ENCODE assay signal across 31 mouse cellular contexts in the genomic region with DNA sequence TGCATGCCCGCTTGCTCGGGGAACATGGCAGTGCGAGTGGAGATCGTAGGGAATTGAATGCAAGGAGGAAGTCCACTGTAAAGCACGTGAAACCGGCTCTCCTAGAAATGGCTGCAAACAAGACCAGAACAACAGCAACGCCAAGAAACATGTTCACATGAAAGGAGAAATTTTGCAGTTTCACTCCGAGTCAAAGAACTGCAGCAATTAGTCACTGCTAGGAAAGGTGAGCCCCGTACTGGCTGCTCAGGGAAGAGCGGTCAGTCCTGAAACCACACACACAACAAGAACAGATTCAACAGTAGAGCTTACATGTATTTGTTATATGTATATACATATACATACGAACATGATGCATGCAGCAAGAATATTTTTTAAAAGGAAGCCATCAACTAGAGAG.
"Had no signal": no experiment of that assay in that cellular context is flagged by ENCODE, and none has a peak within 500 bp of the region (broad histone marks: within the 10 kb centered on the region; RNA-seq: fewer than 3 reads in every experiment).

No protein-coding gene starts in this region.

- H3K4me2 ChIP-seq: limb, embryonic 12.5 days; limb, embryonic 13.5 days; limb, embryonic 15.5 days; liver, embryonic 11.5 days; liver, embryonic 12.5 days; liver, embryonic 13.5 days; liver, embryonic 15.5 days; lung, embryonic 14.5 days; lung, embryonic 15.5 days; midbrain, embryonic 11.5 days; midbrain, embryonic 12.5 days; midbrain, embryonic 13.5 days; midbrain, embryonic 15.5 days had no signal

- H3K9me3 ChIP-seq: limb, embryonic 10.5 days; limb, embryonic 12.5 days; limb, embryonic 13.5 days; limb, embryonic 15.5 days; liver, embryonic 12.5 days; liver, embryonic 13.5 days; liver, embryonic 15.5 days; lung, embryonic 15.5 days; megakaryocyte, embryonic 14.5 days; midbrain, embryonic 10.5 days; midbrain, embryonic 12.5 days; midbrain, embryonic 13.5 days; midbrain, embryonic 15.5 days had no signal

- H3K27ac ChIP-seq: limb, embryonic 10.5 days; limb, embryonic 12.5 days; limb, embryonic 13.5 days; limb, embryonic 15.5 days; liver, embryonic 12.5 days; liver, embryonic 13.5 days; liver, embryonic 14.5 days; liver, embryonic 15.5 days; lung, embryonic 15.5 days; macrophage; midbrain, embryonic 10.5 days; midbrain, embryonic 12.5 days; midbrain, embryonic 13.5 days; midbrain, embryonic 15.5 days had no signal

- H3K9ac ChIP-seq: limb, embryonic 12.5 days; limb, embryonic 13.5 days; limb, embryonic 15.5 days; liver, embryonic 12.5 days; liver, embryonic 13.5 days; liver, embryonic 14.5 days; liver, embryonic 15.5 days; liver, postnatal 0 days; lung, embryonic 14.5 days; lung, embryonic 15.5 days; midbrain, embryonic 12.5 days; midbrain, embryonic 13.5 days; midbrain, embryonic 15.5 days had no signal

- H3K27me3 ChIP-seq: limb, embryonic 12.5 days; limb, embryonic 13.5 days; limb, embryonic 15.5 days; liver, embryonic 12.5 days; liver, embryonic 13.5 days; liver, embryonic 15.5 days; lung, embryonic 15.5 days; megakaryocyte, embryonic 14.5 days; midbrain, embryonic 12.5 days; midbrain, embryonic 13.5 days; midbrain, embryonic 15.5 days had no signal

- ATAC-seq: liver, embryonic 12.5 days; liver, postnatal 0 days; lung, postnatal 0 days; midbrain, embryonic 13.5 days; midbrain, embryonic 15.5 days; midbrain, embryonic 16.5 days had no signal

- DNase-seq: left cerebral cortex, postnatal 4 days; liver; liver, embryonic 13.5 days; liver, postnatal 0 days; lung, adult 18-20 months; lung, adult 2 months; lung, embryonic 14.5 days; lung, postnatal 10 days; lung, postnatal 14 days; lung, postnatal 36 days; lung, postnatal 4 days; midbrain, embryonic 14.5 days had no signal

- H3K4me1 ChIP-seq: limb, embryonic 10.5 days; limb, embryonic 12.5 days; limb, embryonic 15.5 days; liver, embryonic 12.5 days; liver, embryonic 13.5 days; liver, embryonic 15.5 days; lung, embryonic 15.5 days; midbrain, embryonic 10.5 days; midbrain, embryonic 12.5 days; midbrain, embryonic 13.5 days; midbrain, embryonic 15.5 days had no signal

- H3K4me3 ChIP-seq: limb, embryonic 10.5 days; limb, embryonic 12.5 days; limb, embryonic 13.5 days; limb, embryonic 15.5 days; liver, embryonic 12.5 days; liver, embryonic 13.5 days; liver, embryonic 15.5 days; lung, embryonic 15.5 days; megakaryocyte, embryonic 14.5 days; midbrain, embryonic 10.5 days; midbrain, embryonic 12.5 days; midbrain, embryonic 13.5 days; midbrain, embryonic 15.5 days; myocyte had no signal
